Mouse (Mus musculus): ENCODE results near the gene Prorsd1.
"Not testable (repeated sequence)": the region's sequence is repeated elsewhere in the genome, so short reads cannot be mapped to it uniquely, and the experiment has no call there.

Prorsd1 gene

DNA sequence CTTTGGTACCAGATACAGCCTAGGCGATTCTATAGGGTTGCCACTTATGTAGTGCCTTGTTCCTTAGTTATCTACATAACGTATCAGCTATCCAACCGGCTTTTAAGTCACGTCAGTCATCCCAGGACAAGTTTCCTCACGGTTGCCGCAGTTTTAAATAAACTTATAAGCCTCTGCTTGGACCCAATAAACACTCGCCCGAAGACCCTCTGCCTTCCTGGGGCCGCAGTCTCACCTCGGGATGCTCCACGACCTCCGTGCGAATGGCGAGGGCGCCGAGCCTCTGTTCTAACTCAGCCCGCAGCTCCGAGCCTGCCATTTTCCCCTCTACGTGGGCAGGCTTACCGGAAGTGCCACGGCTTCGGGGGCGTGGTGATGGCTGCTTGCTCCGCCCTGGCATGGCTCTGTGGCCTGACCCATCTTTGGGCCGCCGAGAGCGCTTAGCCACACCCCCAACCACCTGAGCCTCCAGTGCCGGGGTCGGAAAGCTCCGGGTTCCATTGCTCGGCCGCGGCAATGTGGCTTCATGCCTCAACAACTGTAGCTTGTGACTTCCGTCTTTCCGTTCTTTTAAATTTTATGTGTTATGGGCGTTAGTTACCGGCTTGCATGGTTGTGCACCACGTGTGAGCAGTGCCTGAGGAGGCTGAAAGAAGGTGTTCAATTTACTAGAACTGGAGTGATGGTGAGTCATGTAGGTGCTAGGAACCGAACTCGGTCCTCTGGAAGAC, at the start of gene Prorsd1:
Gene Prorsd1 (minus strand): TSS at position 352 of the 731 bp plus-strand sequence.
- DNase-seq (ENCODE audit: inconsistent ontology term) = peak; percentile 90

DNA sequence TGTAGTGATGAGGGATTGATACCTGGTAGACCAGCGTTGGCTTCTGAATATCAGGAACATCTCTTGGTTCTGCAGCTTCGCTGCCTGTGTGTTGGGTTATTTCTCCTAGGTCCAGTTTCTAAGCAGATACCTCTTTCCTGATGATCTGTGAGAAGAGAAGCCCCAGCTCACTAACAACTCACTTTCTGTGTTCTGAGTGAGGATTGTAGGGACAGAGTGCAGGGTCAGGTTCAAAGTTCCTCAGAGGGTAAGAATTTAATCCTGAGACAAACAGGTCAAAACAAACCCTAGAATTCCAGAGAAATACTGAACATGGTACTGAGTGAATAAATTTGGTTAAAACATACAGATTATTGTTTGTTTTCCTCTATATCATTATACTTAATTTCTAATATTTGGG, 48.6 kb upstream of the Prorsd1 start:
- no peak for DNase-seq (ENCODE audit: inconsistent ontology term)

DNA sequence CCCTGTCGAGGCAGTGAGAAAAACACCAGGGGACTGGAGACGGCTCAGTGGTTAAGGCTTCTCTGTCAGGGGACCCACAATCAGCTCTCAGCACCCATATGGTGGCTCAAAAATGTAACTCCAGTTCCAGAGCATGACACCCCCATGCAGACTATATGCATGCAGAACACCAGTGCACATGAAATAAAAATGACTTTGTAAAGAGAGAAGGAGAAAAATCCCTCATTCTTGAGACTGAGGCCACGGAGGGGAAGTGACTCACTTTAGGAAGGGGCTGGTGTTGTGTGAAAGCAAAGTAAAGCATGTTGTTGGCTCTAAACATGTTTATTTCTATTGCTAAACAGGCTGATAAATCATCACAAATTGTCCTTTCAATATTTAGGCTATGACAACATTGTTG, 46.2 kb upstream of the Prorsd1 start:
- DNase-seq (ENCODE audit: inconsistent ontology term) = no peak

DNA sequence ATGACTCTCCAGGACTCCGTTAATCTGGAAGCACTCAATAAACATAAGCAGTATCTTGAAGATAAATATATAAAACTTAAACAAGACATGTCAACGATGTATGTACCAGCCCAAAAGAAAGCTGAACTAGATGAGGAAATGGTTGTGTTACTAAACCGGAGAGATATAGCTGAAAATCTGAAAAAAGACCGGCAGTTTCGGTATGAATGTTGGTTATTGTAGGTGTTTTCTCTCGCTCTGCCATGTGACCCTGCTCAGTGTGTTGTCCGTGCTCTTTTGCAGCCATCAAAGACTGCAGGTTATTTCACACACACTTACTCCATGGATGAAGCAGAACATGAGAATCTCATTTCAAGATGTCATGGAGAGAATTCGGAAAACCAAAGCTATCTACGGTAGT, 45.6 kb upstream of the Prorsd1 start:
- no peak for DNase-seq (ENCODE audit: inconsistent ontology term)

DNA sequence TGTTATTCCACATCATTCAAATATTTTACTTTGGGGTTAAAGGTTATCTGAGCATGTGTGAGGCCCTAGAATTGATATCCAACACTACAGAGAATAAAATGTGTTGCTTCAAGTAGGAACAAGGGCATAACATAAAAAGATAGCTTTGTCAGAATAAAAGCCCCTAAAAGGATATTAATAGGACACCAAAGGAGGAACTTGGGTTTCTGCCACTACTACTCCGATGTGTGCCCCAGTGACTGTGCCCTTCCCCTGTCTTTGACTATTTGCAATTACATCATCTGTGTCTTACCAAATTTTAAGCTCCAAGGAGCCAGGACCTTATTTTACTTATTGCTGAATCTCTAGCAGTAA, 34.6 kb upstream of the Prorsd1 start:
- DNase-seq (ENCODE audit: inconsistent ontology term) = no peak

DNA sequence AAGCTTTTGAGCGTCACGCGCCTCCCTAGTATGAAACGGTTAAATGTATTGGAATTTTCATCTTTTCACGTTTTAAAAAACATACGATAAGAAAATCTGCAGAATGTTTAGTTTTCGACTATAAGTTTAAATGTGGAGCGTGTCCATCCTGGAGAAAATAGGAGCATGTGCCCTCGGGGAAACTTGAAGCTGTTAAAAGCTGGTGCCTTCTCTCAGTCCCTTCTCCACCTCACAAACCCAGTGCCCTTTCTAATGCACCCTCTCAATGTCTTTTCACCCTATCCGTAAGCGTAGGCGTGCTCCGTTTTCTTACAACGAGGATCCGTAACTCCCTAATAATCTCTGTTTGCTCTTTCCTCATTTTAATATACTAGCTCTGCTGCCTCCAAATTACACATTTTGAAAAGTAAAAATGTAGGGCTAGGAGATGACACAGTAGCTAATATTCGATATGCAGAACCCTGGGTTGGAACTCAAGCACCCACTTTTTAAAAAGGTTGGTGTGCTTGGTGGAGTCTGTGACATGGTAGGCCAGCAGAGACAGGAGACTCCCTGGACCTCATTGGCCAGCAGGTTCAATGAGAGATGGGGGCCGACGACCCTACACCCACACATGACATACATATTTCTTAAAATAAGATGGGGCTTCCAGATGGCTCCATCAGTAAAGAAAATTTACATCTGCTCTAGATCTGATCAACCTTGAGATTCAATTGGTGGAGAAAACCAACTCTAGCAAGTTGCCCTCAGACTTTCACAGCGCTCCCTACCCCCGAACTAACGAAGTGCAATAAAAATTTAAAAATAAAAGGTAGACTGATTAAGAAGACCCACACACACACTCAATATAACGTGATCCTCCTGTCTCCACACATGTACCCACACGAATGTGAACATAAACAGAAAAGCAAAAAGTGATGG, 33.9 kb upstream of the Prorsd1 start:
- peak; percentile 20 for DNase-seq (ENCODE audit: inconsistent ontology term)

DNA sequence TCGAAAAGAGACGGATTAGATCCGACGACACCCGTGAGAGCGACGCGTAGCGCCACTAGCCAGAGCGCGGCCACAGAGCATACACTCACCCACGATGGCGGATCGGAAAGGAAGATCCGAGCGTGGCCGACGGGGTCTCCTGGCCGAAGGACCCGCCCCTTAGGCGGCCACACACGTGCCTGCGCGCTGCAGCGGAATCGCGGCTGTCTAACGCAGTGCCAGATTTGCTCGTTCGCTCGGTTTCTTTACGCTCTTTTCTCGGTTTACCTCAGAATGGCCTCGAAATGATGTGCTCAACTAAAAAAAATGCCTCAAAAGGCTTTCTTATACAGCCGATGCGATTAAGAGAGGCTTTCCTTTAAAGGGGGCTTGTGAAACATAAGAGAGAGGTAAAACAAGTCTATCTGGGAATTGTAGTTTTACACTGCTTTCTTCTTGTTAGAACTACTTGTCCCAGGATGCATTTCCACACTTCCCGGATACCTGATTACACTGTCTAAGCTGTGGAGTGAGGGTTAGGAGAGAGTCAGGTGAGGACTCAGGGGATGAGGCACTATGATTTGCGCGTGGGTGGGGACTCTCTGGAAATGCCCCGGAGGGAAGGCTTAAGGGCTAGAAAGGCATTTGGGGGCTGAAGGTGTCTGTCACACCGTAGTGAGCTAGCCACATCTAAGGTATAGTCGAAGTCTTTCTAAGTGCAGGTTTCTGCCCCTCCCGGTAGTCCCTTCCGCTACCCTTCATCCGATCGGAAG, 33.1 kb upstream of the Prorsd1 start, which contains the start of the genes Clhc1 and Rps27a:
Gene Clhc1 (plus strand): TSS at position 199 of the 752 bp plus-strand sequence.
Gene Rps27a (minus strand): TSS at position 358 of the 752 bp plus-strand sequence.
- peak; percentile 94 for DNase-seq (ENCODE audit: inconsistent ontology term)

DNA sequence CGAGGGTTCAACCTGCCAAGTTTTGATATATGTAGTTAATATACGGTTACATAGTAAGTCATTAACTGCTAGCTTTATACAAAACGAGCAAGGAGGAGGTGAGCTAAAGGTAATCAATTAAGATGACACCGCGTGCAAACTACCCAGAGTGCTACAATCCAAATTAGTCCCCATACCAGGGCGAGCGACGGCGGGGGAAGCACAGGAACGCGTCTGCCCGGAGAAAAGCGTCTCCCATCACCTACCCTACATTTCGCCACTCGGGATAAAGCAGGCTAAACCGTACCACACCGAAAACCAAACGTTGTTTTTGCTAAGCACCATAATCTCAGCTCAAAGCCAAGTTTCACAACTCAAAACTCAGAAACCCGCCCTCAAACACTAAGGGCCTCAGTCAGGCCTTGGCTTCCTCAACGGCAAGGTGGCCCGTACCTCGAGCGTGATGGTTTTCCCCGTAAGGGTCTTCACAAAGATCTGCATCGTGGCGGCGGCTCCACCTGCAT, 32.5 kb upstream of the Prorsd1 start:
- no peak for DNase-seq (ENCODE audit: inconsistent ontology term)

DNA sequence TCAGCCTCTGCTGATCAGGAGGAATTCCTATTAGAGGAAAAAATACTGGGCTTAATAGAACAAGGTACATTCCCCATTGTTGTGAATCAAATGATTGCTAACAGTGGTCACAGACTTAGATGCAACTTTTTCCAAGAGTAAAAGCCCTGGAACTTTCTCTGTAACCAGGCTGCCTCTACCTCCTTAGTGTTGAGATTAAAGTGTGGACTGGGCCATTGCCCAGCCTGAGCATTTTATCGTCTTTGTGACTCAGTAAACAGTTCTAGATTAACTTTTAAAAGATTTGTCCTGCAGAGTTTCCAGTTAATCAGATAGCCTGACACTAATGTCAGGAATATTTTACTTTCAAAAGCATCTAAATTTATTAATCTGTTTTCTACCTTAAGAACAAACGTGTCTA, 31.9 kb upstream of the Prorsd1 start:
- no peak for DNase-seq (ENCODE audit: inconsistent ontology term)

DNA sequence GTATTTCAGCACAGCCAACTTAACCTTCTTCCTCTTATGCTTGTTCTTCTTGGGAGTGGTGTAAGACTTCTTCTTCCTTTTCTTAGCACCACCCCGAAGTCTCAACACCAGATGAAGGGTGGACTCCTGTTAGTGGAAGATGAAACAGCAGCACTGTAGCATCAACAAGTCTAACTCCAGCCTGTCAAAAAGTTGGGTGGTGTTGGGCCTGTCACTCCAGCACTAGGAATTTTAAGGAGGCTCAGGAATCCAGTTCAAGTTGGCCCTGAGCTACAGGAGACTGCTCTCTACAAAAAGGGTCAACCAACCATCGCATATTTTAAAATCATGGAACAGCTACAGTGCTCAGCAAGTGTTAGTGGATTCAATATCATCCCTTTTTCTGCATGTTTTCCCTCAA, 31.5 kb upstream of the Prorsd1 start:
- not testable (repeated sequence) for DNase-seq (ENCODE audit: inconsistent ontology term)

DNA sequence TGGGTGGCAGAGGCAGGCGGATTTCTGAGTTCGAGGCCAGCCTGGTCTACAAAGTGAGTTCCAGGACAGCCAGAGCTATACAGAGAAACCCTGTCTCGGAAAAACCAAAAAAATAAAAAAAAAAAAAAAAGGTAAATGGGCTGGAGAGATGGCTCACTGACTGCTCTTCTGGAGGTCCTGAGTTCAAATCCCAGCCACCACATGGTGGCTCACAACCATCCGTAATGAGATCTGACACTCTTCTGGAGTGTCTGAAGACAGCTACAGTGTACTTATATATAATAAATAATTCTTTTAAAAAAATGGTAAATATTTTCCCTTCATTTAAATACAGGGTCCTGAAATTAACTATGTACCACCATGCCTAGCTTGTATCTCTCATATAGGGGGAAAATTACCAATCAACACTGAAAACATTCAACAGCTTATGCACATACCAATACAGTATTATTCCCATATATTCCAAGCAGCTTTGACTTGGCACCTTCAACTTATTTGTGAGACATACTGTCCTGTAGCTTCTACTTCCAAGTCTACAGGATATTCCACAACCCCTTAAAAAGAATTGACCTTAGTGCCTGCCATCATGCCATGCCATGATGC, 30.4 kb upstream of the Prorsd1 start:
- DNase-seq (ENCODE audit: inconsistent ontology term) = not testable (repeated sequence)

DNA sequence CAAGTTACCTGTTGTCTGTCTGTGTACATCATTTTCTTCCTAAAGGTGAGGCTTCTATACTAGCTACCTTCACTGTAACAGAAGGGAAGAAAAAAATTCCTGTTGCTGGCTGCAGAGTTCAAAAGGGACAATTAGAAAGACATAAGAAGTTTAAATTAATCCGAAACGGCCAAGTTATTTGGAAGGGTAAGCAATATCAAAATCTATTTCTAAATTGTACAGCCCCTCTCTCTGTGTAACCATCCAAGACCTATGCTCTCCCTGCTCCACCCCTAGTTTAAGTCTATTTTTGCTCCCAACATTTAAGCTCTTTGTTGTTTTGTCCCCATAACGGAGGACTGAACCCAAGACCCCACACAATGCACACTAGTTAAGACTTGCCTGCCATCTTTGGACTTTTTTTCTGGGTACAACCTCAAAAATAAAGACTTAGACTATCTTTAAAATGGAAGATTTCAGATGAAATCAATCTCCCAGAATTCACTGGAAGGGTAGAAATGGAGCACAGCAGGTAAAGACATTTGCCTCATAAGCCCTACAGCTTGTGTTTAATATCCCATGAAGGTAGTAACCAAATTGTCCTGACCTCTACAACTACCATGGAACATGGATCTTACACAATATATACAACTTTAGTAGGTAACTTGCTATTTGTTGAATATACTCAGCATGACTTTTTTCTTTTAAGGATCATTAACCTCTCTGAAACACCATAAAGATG, 29.6 kb upstream of the Prorsd1 start:
- DNase-seq (ENCODE audit: inconsistent ontology term) = no peak

DNA sequence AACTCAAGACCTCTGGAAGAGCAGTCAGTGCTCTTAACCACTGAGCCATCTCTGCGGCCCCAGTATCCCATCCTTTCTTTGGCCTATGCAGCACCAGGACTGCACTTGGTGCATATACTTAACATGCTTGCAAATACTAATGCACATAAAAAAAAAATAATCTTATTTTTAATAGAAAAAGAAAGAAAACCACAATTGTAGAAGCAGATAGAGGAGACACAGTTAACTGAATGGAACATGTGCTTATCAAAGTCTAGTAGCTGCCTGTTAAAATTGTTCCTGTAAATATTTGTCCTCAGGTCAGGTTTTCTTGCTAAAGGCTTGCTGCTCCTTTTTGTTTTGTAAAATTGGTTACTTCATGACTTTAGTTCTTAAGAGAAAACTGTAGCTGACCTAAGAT, 23.4 kb upstream of the Prorsd1 start:
- no peak for DNase-seq (ENCODE audit: inconsistent ontology term)

DNA sequence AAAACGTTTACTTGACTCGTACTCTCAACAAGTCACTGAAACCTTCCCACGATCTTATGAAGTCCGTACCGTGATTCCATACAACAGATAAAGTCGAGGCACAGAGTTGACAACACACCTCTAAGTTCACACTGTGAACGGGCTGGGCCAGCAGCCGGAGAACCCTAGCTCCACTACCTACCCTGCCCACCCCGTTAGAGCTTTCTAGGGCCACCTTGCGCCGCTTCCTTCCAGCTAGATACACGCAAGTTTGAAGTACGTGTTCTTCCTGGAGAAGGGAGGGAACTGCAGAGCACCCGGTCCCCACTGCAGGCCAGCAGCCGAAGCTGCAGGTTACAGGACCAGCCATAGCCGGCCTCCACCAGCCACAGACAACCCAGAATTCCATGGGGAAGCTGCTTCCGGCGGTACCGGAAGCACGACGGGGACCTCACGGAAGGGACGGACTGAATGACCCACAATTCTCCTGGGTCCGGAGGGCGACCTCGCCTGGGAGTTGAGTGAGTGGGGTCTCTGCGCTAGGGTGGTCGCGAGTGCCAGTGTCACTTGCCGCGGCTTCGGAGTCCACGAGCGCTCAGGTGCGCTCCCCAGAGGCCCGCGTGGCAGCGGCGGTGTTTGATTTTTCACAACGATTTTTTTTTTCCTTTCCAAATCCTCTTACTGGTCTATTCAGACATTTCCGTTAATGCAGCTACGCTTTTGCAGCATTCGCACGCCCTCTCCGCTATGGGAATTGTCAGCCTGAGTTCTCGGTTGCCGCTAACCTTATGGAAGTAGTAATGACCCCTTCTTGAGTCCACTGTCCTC, 11.4 kb upstream of the Prorsd1 start, which contains the start of gene Mtif2:
Gene Mtif2 (plus strand): TSS at position 421 of the 807 bp plus-strand sequence.
- peak; percentile 88 for DNase-seq (ENCODE audit: inconsistent ontology term)

DNA sequence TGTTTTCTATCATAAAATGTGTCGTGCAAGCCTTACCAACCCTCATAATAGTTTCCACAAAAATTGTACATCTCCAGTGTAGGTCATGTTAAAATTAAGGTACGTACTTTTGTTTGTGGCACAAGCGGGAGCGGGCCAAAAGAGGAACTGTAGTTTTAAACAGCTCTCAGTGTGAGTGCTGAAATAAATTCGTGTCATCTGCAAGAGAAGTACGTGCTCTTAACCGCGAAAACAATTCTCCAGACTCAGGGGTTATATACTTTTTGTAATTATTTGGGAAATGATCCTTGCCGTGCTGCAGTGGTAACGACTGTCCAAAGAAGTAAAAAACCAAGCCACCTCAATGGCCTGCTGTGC, 530 bp downstream of the Prorsd1 start:
- DNase-seq (ENCODE audit: inconsistent ontology term) = no peak

DNA sequence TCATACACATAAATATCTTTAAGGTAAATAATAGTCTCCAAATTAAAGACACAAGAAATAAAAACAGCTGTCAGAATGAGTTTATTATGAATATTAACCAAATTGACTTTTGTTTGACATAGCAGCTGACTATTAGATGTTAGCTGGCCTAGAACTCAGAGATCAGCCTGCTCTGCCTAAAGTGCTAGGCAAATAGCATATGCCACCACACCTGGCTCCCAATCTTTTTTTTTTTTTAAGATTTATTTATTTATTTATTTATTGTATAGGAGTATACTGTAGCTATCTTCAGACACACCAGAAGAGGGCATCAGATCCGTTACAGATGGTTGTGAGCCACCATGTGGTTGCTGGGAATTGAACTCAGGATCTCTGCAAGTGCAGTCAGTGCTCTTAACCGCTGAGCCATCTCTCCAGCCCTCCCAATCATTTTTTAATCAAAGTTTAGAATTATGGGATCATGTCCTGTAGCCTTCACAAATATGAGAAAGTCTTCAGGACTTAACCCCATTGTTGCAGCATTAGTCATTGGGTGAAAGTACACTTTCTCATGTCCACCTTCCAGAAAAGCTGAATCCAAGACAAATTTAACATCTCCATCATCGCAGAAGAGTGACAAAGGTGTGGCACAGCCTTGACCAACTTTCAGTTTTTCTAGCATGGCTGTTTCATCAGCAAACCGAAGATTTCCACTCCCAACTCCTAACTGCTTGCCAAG, 1.9 kb downstream of the Prorsd1 start:
- DNase-seq (ENCODE audit: inconsistent ontology term) = peak; percentile 4

DNA sequence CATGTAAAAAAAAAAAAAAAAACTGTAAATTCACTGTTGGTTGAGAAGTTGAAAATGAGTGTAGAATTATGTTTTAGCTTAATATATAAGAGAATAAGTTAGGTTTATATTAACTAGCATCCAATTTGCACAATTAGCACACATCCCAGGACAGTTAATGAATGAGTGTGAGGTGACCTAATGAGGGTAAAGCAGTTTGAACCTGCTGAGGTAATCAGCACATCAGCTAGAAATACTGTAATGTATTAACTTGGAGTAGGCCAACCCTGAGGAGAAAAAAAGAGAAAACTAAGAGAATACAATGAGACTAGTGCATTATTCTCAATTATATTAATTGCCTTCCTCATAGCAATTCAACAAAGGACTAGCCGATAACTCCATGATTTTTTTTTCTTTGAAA, 5.4 kb downstream of the Prorsd1 start:
- DNase-seq (ENCODE audit: inconsistent ontology term) = no peak

DNA sequence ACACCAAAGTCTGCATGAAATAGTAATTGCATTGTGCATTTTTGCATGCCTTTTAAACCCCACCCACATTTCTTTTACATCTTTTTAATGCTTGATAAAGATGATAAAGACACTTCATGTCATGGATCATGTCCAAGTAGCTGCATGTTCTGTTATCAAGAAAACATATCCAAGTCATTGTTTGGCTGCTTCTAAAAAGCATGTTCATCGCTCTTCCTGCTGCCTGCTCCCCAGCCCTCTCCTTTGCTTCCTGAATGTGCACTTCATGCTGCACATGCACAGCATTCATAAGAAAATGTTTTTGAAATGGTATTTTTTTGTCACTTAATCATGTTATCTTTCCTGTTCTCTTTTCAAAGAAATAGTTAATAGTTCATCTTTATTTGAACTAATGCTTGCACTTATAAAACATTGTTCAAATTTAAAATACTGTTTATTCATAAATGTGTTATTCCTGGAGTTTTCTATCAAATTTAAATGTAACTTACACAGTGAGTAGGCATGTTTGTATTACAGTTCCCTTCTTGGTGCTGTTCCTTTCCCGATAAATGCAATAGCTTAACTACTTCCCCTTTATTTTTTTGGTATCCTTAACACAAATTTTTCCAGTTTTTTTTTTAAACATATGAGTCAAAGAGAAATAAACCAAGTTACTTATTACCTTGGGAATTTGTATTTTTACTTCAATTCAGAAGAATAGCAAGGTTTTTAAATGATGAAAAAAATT, 9.8 kb downstream of the Prorsd1 start:
- no peak for DNase-seq (ENCODE audit: inconsistent ontology term)
